Mouse (Mus musculus): ENCODE measurements around the gene Inca1. TPM values are rescaled to one million over a fixed set of nuclear protein-coding genes. Genes with fewer than 3 reads are reported as not detected.
A peak's percentile ranks its signal among the peaks of the same experiment; 100 is the strongest.

The Inca1 gene
- polyA plus RNA-seq, 1 experiment from 2014 or later = 0.95 TPM

GRCm38 (mm10) chr11:70681170-70681569 lies 18.8 kb downstream of the Inca1 start:
- WGBS = 70% methylated on average over 12 of the region's 12 CpGs
- Histone ChIP-seq H3K4me3 (replicated peaks; ENCODE audit: low read depth, low read length) (no peak overlapping the region), H3K27ac (replicated peaks; ENCODE audit: low read depth, low read length) (peak overlapping the region; percentile 42; the same call in 1 of the 2 replicates), H3K9ac (replicated peaks; ENCODE audit: low read length) (no peak overlapping the region), H3K4me1 (ENCODE audit: control insufficient read depth, insufficient read depth, low read length) (peaks cover 10% of the 10 kb centered on the region; the same call in 1 of the 2 replicates), H3K9me3 (ENCODE audit: control insufficient read depth, low read length) (no peaks in the 10 kb centered on the region), H3K4me2 (ENCODE audit: low read length) (no peak overlapping the region), H3K27me3 (ENCODE audit: control insufficient read depth, insufficient read depth, low read length) (no peaks in the 10 kb centered on the region), H3K36me3 (ENCODE audit: control insufficient read depth, insufficient read depth, low read length) (peaks cover 57% of the 10 kb centered on the region)
- DNase-seq = no peak
- 0 out of 2 replicates have a peak, but pooled peaks have one; percentile 6 for ATAC-seq (ENCODE audit: low FRiP score, low TSS enrichment)

GRCm38 (mm10) chr11:70679894-70680293 lies 20.1 kb downstream of the Inca1 start:
- WGBS = 92% methylated on average over 8 of the region's 8 CpGs
- Histone ChIP-seq H3K36me3 (ENCODE audit: control insufficient read depth, insufficient read depth, low read length) (peaks cover 69% of the 10 kb centered on the region), H3K9me3 (ENCODE audit: control insufficient read depth, low read length) (no peaks in the 10 kb centered on the region), H3K4me2 (ENCODE audit: low read length) (no peak overlapping the region), H3K27me3 (ENCODE audit: control insufficient read depth, insufficient read depth, low read length) (no peaks in the 10 kb centered on the region), H3K27ac (replicated peaks; ENCODE audit: low read depth, low read length) (no peak overlapping the region), H3K9ac (replicated peaks; ENCODE audit: low read length) (no peak overlapping the region), H3K4me1 (ENCODE audit: control insufficient read depth, insufficient read depth, low read length) (peaks cover 10% of the 10 kb centered on the region; the same call in 1 of the 2 replicates), H3K4me3 (replicated peaks; ENCODE audit: low read depth, low read length) (no peak overlapping the region)
- DNase-seq (no peak), ATAC-seq (ENCODE audit: low FRiP score, low TSS enrichment) (no peak)

GRCm38 (mm10) chr11:70679361-70679760 lies 20.6 kb downstream of the Inca1 start:
- H3K4me1 ChIP-seq (ENCODE audit: control insufficient read depth, insufficient read depth, low read length) = peaks cover 10% of the 10 kb centered on the region; the same call in 1 of the 2 replicates
- H3K4me2 ChIP-seq (ENCODE audit: low read length) = no peak overlapping the region
- H3K36me3 ChIP-seq (ENCODE audit: control insufficient read depth, insufficient read depth, low read length) = peaks cover 68% of the 10 kb centered on the region

GRCm38 (mm10) chr11:70678576-70678975 lies 21.4 kb downstream of the Inca1 start:
- no peak for DNase-seq
- peaks cover 67% of the 10 kb centered on the region for H3K36me3 ChIP-seq (ENCODE audit: control insufficient read depth, insufficient read depth, low read length)

More at GRCm38 (mm10) chr11:70679361-70679760, 20.6 kb downstream of the Inca1 start:
- WGBS = 96% methylated on average over 8 of the region's 8 CpGs
- no peak overlapping the region for H3K4me3 ChIP-seq (replicated peaks; ENCODE audit: low read depth, low read length)
- H3K9ac ChIP-seq (replicated peaks; ENCODE audit: low read length) = no peak overlapping the region
- no peaks in the 10 kb centered on the region for H3K27me3 ChIP-seq (ENCODE audit: control insufficient read depth, insufficient read depth, low read length)
- ATAC-seq (ENCODE audit: low FRiP score, low TSS enrichment) = no peak
- no peak for DNase-seq
- no peak overlapping the region for H3K27ac ChIP-seq (replicated peaks; ENCODE audit: low read depth, low read length)
- H3K9me3 ChIP-seq (ENCODE audit: control insufficient read depth, low read length) = no peaks in the 10 kb centered on the region

GRCm38 (mm10) chr11:70678092-70678491 lies 21.9 kb downstream of the Inca1 start:
- Histone ChIP-seq H3K9me3 (ENCODE audit: control insufficient read depth, low read length) (no peaks in the 10 kb centered on the region), H3K4me1 (ENCODE audit: control insufficient read depth, insufficient read depth, low read length) (peaks cover 10% of the 10 kb centered on the region; the same call in 1 of the 2 replicates), H3K27me3 (ENCODE audit: control insufficient read depth, insufficient read depth, low read length) (no peaks in the 10 kb centered on the region), H3K4me2 (ENCODE audit: low read length) (no peak overlapping the region), H3K27ac (replicated peaks; ENCODE audit: low read depth, low read length) (no peak overlapping the region), H3K9ac (replicated peaks; ENCODE audit: low read length) (no peak overlapping the region), H3K36me3 (ENCODE audit: control insufficient read depth, insufficient read depth, low read length) (peaks cover 63% of the 10 kb centered on the region), H3K4me3 (replicated peaks; ENCODE audit: low read depth, low read length) (no peak overlapping the region)
- DNase-seq (no peak), ATAC-seq (ENCODE audit: low FRiP score, low TSS enrichment) (no peak)
- 82% methylated on average over 9 of the region's 9 CpGs for WGBS

More at GRCm38 (mm10) chr11:70678576-70678975, 21.4 kb downstream of the Inca1 start:
- H3K4me2 ChIP-seq (ENCODE audit: low read length) = no peak overlapping the region
- no peak overlapping the region for H3K4me3 ChIP-seq (replicated peaks; ENCODE audit: low read depth, low read length)
- 73% methylated on average over 2 of the region's 2 CpGs for WGBS
- H3K27me3 ChIP-seq (ENCODE audit: control insufficient read depth, insufficient read depth, low read length) = no peaks in the 10 kb centered on the region
- no peak overlapping the region for H3K9ac ChIP-seq (replicated peaks; ENCODE audit: low read length)
- H3K4me1 ChIP-seq (ENCODE audit: control insufficient read depth, insufficient read depth, low read length) = peaks cover 10% of the 10 kb centered on the region; the same call in 1 of the 2 replicates
- H3K9me3 ChIP-seq (ENCODE audit: control insufficient read depth, low read length) = no peaks in the 10 kb centered on the region
- no peak overlapping the region for H3K27ac ChIP-seq (replicated peaks; ENCODE audit: low read depth, low read length)
- ATAC-seq (ENCODE audit: low FRiP score, low TSS enrichment) = no peak

- Histone ChIP-seq H3K27ac (replicated peaks; ENCODE audit: low read depth, low read length) (no peak overlapping the region), H3K4me1 (ENCODE audit: control insufficient read depth, insufficient read depth, low read length) (peaks cover 13% of the 10 kb centered on the region), H3K9ac (replicated peaks; ENCODE audit: low read length) (no peak overlapping the region), H3K9me3 (ENCODE audit: control insufficient read depth, low read length) (no peaks in the 10 kb centered on the region), H3K27me3 (ENCODE audit: control insufficient read depth, insufficient read depth, low read length) (no peaks in the 10 kb centered on the region), H3K4me2 (ENCODE audit: low read length) (no peak overlapping the region), H3K36me3 (ENCODE audit: control insufficient read depth, insufficient read depth, low read length) (peaks cover 54% of the 10 kb centered on the region), H3K4me3 (replicated peaks; ENCODE audit: low read depth, low read length) (no peak overlapping the region)
- ATAC-seq (ENCODE audit: low FRiP score, low TSS enrichment) (no peak), DNase-seq (no peak)
- 63% methylated on average over 11 of the region's 11 CpGs for WGBS
These were observed 25.5 kb downstream of the Inca1 start for GRCm38 (mm10) chr11:70674501-70674900.

GRCm38 (mm10) chr11:70674014-70674413 lies 25.9 kb downstream of the Inca1 start:
- H3K27me3 ChIP-seq (ENCODE audit: control insufficient read depth, insufficient read depth, low read length) = no peaks in the 10 kb centered on the region
- peaks cover 49% of the 10 kb centered on the region for H3K36me3 ChIP-seq (ENCODE audit: control insufficient read depth, insufficient read depth, low read length)
- 52% methylated on average over 6 of the region's 6 CpGs for WGBS
- H3K4me3 ChIP-seq (replicated peaks; ENCODE audit: low read depth, low read length) = no peak overlapping the region
- H3K9me3 ChIP-seq (ENCODE audit: control insufficient read depth, low read length) = no peaks in the 10 kb centered on the region
- peaks cover 13% of the 10 kb centered on the region for H3K4me1 ChIP-seq (ENCODE audit: control insufficient read depth, insufficient read depth, low read length)
- no peak for ATAC-seq (ENCODE audit: low FRiP score, low TSS enrichment)
- H3K27ac ChIP-seq (replicated peaks; ENCODE audit: low read depth, low read length) = no peak overlapping the region
- no peak overlapping the region for H3K4me2 ChIP-seq (ENCODE audit: low read length)
- H3K9ac ChIP-seq (replicated peaks; ENCODE audit: low read length) = no peak overlapping the region
- no peak for DNase-seq

GRCm38 (mm10) chr11:70671333-70672047 lies 28.5 kb downstream of the Inca1 start:
- DNase-seq = no peak
- no peak overlapping the region for H3K9ac ChIP-seq (replicated peaks; ENCODE audit: low read length)
- 84% methylated on average over 16 of the region's 16 CpGs for WGBS

GRCm38 (mm10) chr11:70670483-70670882 lies 29.5 kb downstream of the Inca1 start:
- peak overlapping the region; percentile 72 for H3K9ac ChIP-seq (replicated peaks; ENCODE audit: low read length)
- H3K4me3 ChIP-seq (replicated peaks; ENCODE audit: low read depth, low read length) = peak overlapping the region; percentile 65
- peak overlapping the region; percentile 96 for H3K27ac ChIP-seq (replicated peaks; ENCODE audit: low read depth, low read length)
- H3K4me1 ChIP-seq (ENCODE audit: control insufficient read depth, insufficient read depth, low read length) = peaks cover 19% of the 10 kb centered on the region
- H3K4me2 ChIP-seq (ENCODE audit: low read length) = peak overlapping the region; percentile 79
- peaks cover 32% of the 10 kb centered on the region for H3K36me3 ChIP-seq (ENCODE audit: control insufficient read depth, insufficient read depth, low read length)
- ATAC-seq (ENCODE audit: low FRiP score, low TSS enrichment) (no peak), DNase-seq (peak; percentile 45)
- 29% methylated on average over 14 of the region's 14 CpGs for WGBS
- no peaks in the 10 kb centered on the region for H3K9me3 ChIP-seq (ENCODE audit: control insufficient read depth, low read length)
- no peaks in the 10 kb centered on the region for H3K27me3 ChIP-seq (ENCODE audit: control insufficient read depth, insufficient read depth, low read length)

More at GRCm38 (mm10) chr11:70671333-70672047, 28.5 kb downstream of the Inca1 start:
- ATAC-seq (ENCODE audit: low FRiP score, low TSS enrichment) = no peak
- H3K9me3 ChIP-seq (ENCODE audit: control insufficient read depth, low read length) = no peaks in the 10 kb centered on the region
- peaks cover 35% of the 10 kb centered on the region for H3K36me3 ChIP-seq (ENCODE audit: control insufficient read depth, insufficient read depth, low read length)
- 0 out of 2 replicates have a peak overlapping the region, but pooled peaks have one; percentile 96 for H3K27ac ChIP-seq (replicated peaks; ENCODE audit: low read depth, low read length)
- no peaks in the 10 kb centered on the region for H3K27me3 ChIP-seq (ENCODE audit: control insufficient read depth, insufficient read depth, low read length)
- H3K4me2 ChIP-seq (ENCODE audit: low read length) = peak overlapping the region; percentile 79; the same call in 1 of the 2 replicates
- H3K4me3 ChIP-seq (replicated peaks; ENCODE audit: low read depth, low read length) = 0 out of 2 replicates have a peak overlapping the region, but pooled peaks have one; percentile 65
- peaks cover 19% of the 10 kb centered on the region for H3K4me1 ChIP-seq (ENCODE audit: control insufficient read depth, insufficient read depth, low read length)

All from midbrain, embryonic 14.5 days (tissue).